Mouse (Mus musculus) liver, postnatal 0 days (tissue): ENCODE results near the gene Polrmt. TPM values are rescaled to one million over a fixed set of nuclear protein-coding genes. Genes with fewer than 3 reads are reported as not detected.

ENCODE experiments used
- ATAC-seq: fragments of 200-750 bp; cut with Nextera tagmentation; 2 replicates; pipeline ENCODE4 v1.8.0; 2017; ENCODE audit warnings: mild to moderate bottlenecking, moderate library complexity
- DNase-seq: peaks from one replicate; pipeline ENCODE4 v3.0.0-alpha.2; 2016
- H3K27ac ChIP-seq: fragments of 300-500 bp; sonication (generic); 2 replicates; pipeline ENCODE4 v1.5.1; 2014; ENCODE audit warnings: antibody characterized with exemption, moderate library complexity, mild to moderate bottlenecking, low read depth
- H3K27me3 ChIP-seq: fragments of 300-500 bp; sonication (generic); 2 replicates; pipeline ENCODE4 v1.6.1; 2014; ENCODE audit warnings: low read length, control low read depth, mixed read lengths; ENCODE audit not compliant: insufficient read depth
- H3K36me3 ChIP-seq: fragments of 300-500 bp; sonication (generic); replicated peaks from 2 replicates; pipeline ENCODE4 v1.6.1; 2014; ENCODE audit warnings: mild to moderate bottlenecking, control low read depth, low read length, moderate library complexity, mixed read lengths; ENCODE audit not compliant: insufficient read depth
- H3K4me1 ChIP-seq: fragments of 300-500 bp; sonication (generic); 2 replicates; pipeline ENCODE4 v1.6.1; 2014; ENCODE audit warnings: antibody characterized with exemption, mild to moderate bottlenecking, control low read depth; ENCODE audit not compliant: insufficient read depth
- H3K4me2 ChIP-seq: fragments of 300-500 bp; sonication (generic); 2 replicates; pipeline ENCODE4 v1.6.1; 2014; ENCODE audit warnings: low read depth, mild to moderate bottlenecking, low read length, moderate library complexity, mixed read lengths
- H3K4me3 ChIP-seq: fragments of 300-500 bp; sonication (generic); 2 replicates; pipeline ENCODE4 v1.5.1; 2014; ENCODE audit warnings: low read depth, low read length
- H3K9ac ChIP-seq: fragments of 300-500 bp; sonication (generic); replicated peaks from 2 replicates; pipeline ENCODE4 v1.6.1; 2014; ENCODE audit warnings: mild to moderate bottlenecking, moderate library complexity
- H3K9me3 ChIP-seq: fragments of 300-500 bp; sonication (generic); 2 replicates; pipeline ENCODE4 v1.6.1; 2016; ENCODE audit warnings: mild to moderate bottlenecking, control low read depth, low read length, mixed read lengths
- CTCF ChIP-seq: sonication (generic); IDR thresholded peaks from 2 replicates; pipeline ENCODE4 v1.5.1; 2016; ENCODE audit warnings: antibody characterized with exemption, low read depth
- EP300 ChIP-seq: IDR thresholded peaks from 2 replicates; pipeline ENCODE4 v1.6.1; 2016; ENCODE audit warnings: antibody characterized with exemption, low read depth, mild to moderate bottlenecking
- WGBS: fragments of 180-500 bp; shearing (Covaris S2); extraction: QIAGEN DNeasy Blood & Tissue Kit; methylation state at CpG from one replicate; pipeline ENCODE4 v1.1.7; 2014; ENCODE audit not compliant: insufficient replicate concordance; 5-methylcytosine and 5-hydroxymethylcytosine counted together
- polyA plus RNA-seq: library from polyadenylated mRNA; unstranded; fragments of >200 nt; fragmentation: Nextera tagmentation; extraction: Ambion mirVana; gene quantifications from 2 replicates; pipeline ENCODE4 v1.2.1, GENCODE M21; 2015

Polrmt gene
- polyA plus RNA-seq, 1 experiment from 2014 or later = 12.6 TPM

DNA sequence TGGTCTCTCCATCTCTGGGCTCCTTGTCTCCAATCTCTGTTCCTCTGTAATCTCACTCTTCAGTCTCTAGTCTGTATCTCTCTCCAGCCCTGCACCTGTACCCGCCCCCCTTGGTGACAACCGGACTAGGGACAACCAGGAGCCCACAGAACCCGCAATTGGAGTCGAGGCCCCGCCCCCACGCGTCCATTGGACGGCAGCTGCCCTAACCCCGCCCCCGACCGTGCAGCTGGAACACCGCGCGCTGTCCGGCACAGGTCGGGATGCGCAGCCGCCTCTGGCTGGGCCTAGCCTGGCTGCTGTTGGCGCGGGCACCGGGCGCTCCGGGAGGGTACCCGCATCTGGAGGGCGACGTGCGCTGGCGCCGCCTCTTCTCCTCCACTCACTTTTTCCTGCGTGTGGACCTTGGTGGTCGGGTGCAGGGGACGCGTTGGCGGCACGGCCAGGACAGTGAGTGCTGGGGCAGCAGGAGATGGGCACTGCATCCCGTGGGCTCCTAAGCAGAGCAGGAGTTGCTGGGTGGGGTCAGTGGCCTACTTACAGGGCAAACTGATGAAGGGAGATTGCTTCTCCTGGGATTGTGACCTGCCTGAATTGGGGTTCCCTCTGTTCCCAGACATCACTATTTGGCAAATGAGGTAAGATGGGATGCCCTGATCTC, 8.6 kb upstream of the Polrmt start, which contains the start of gene Fgf22:
Fgf22 (plus strand) TSS at position 221 of the 661 bp plus-strand sequence.
- Histone ChIP-seq H3K36me3 (peaks cover 16% of the 10 kb centered on the region; the same call in 1 of the 2 replicates), H3K9me3 (no peaks in the 10 kb centered on the region), H3K27ac (no peak within 1 kb of the TSS), H3K4me1 (peaks cover 5% of the 10 kb centered on the region), H3K4me2 (peak within 1 kb of the TSS; percentile 59), H3K4me3 (no peak within 1 kb of the TSS), H3K27me3 (peaks cover 5% of the 10 kb centered on the region; the same call in 1 of the 2 replicates), H3K9ac (no peak within 1 kb of the TSS; the same call in 1 of the 2 replicates)
- WGBS = 5% methylated on average over 36 of the region's 36 CpGs
- peak; percentile 83 for DNase-seq
- ATAC-seq = peak; percentile 85
- TF ChIP-seq EP300 = no peak
- TF ChIP-seq CTCF = no peak

DNA sequence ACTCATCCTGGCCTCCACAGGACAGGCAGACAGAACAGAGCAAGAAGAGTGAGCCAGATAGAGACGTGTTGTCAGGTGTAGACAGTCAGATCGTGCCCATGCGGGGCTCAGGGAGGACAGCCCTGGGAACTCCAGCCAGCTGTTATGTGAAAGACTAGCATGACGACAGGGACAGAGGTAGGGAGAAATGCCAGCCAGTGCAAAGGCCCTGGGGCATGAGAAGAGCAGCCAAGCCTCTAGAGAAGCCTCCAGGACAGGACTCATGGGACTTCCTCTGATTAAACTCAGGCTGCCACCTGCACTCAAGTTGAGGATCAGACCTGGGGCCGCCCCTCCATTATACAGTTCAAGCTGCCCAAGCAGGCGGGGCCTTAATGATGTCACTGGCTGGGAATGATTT, 2.1 kb upstream of the Polrmt start:
- Histone ChIP-seq H3K4me3 (no peak overlapping the region), H3K4me1 (peaks cover 16% of the 10 kb centered on the region), H3K27ac (no peak overlapping the region), H3K9ac (no peak overlapping the region), H3K4me2 (no peak overlapping the region), H3K27me3 (no peaks in the 10 kb centered on the region), H3K36me3 (peaks cover 5% of the 10 kb centered on the region; the same call in 1 of the 2 replicates), H3K9me3 (no peaks in the 10 kb centered on the region)
- ATAC-seq = no peak
- DNase-seq = no peak
- 85% methylated on average over 6 of the region's 6 CpGs for WGBS
- TF ChIP-seq EP300 = no peak
- no peak for TF ChIP-seq CTCF

DNA sequence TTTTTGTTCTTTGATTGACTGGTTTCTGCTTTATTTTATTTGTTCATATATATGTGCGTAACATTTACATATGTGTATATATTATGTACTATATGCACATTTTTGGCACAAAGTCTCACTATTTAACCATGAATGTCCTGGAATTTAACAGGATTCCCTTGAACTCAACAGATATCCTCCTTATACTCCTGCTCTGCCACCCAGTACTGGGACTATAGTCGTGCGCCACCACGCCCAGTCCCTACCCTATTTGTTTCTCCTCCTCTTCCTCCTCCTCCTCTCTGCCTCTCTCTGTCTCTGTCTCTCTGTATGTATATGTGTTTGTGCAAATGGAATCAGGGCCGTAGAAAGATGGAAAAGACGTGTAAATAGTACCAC, 382 bp upstream of the Polrmt start:
- WGBS = 24% methylated on average over 6 of the region's 6 CpGs
- H3K9ac ChIP-seq = peak overlapping the region; percentile 31; the same call in 1 of the 2 replicates

DNA sequence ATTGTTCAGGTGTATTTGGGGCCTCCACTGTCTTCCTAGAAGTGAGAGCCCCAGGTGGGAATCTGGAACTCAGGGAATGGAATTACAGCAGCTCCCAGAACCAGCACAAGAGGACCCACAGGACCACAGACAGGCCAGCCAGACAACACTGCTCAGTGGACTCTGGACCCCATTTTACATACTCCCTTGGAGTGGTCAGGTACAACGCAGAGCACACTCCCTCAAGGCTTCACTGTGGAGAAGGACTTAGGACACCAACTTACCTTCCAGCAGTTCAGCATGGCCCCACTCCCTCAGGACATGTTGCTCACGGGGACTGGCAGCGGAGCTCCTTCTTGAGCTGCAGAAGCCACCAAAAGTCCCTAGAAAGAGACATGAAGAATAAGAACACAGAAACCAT, 970 bp downstream of the Polrmt start:
- H3K27ac ChIP-seq = no peak overlapping the region
- peaks cover 20% of the 10 kb centered on the region for H3K36me3 ChIP-seq
- ATAC-seq (no peak), DNase-seq (no peak)
- H3K4me2 ChIP-seq = peak overlapping the region; percentile 76
- no peaks in the 10 kb centered on the region for H3K27me3 ChIP-seq
- WGBS = 71% methylated on average over 3 of the region's 3 CpGs
- peak overlapping the region; percentile 54 for H3K9ac ChIP-seq
- peaks cover 16% of the 10 kb centered on the region for H3K4me1 ChIP-seq
- H3K9me3 ChIP-seq = no peaks in the 10 kb centered on the region
- TF ChIP-seq CTCF (no peak), EP300 (no peak)
- peak overlapping the region; percentile 55; the same call in 1 of the 2 replicates for H3K4me3 ChIP-seq

More for the DNA sequence above, 382 bp upstream of the Polrmt start:
- peak; percentile 46 for ATAC-seq
- Histone ChIP-seq H3K4me3 (peak overlapping the region; percentile 55; the same call in 1 of the 2 replicates), H3K36me3 (peaks cover 8% of the 10 kb centered on the region), H3K9me3 (no peaks in the 10 kb centered on the region), H3K4me2 (peak overlapping the region; percentile 76), H3K27me3 (no peaks in the 10 kb centered on the region), H3K4me1 (peaks cover 16% of the 10 kb centered on the region), H3K27ac (peak overlapping the region; percentile 5; the same call in 1 of the 2 replicates)
- TF ChIP-seq EP300 (no peak), CTCF (no peak)
- DNase-seq = no peak

DNA sequence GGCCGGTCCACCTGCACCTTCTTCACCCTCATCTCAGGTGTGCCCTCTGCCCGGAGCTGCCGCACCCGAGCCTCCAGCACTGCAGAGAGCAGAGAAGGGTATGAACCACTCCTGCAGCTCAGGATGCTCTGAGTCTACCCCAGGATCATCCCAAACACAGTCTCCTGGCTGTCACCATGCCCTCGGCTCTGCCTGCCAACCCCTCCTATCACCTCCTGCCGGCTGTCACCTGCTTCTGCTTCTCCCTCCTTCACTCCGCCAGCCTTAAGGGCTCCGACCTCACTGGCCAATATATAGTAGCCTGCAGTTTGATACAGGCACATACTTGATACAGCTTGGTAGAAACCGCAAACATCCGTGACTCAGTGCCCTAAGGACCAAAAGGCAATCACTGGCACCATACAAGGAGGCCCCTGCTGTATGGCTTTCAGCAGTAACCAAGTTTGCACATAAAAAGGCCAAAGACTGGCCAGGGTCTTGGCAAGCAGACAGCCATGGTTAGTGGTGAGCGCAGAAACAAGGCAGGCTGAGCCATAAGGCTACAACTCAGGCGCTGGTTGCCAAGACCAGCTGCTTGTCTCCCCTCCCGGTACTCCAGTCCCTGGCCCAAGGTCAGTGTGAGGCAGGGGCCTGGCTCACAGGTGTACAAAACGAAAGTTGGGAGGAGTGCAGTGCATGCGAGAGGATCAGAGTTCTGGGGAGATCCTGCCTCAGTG, 2.6 kb downstream of the Polrmt start:
- Histone ChIP-seq H3K27me3 (no peaks in the 10 kb centered on the region), H3K9ac (no peak overlapping the region), H3K4me1 (peaks cover 16% of the 10 kb centered on the region), H3K4me2 (no peak overlapping the region), H3K36me3 (peaks cover 34% of the 10 kb centered on the region), H3K9me3 (no peaks in the 10 kb centered on the region), H3K27ac (no peak overlapping the region), H3K4me3 (no peak overlapping the region)
- DNase-seq = no peak
- 91% methylated on average over 15 of the region's 15 CpGs for WGBS
- TF ChIP-seq CTCF = no peak
- TF ChIP-seq EP300 = no peak
- ATAC-seq = no peak

DNA sequence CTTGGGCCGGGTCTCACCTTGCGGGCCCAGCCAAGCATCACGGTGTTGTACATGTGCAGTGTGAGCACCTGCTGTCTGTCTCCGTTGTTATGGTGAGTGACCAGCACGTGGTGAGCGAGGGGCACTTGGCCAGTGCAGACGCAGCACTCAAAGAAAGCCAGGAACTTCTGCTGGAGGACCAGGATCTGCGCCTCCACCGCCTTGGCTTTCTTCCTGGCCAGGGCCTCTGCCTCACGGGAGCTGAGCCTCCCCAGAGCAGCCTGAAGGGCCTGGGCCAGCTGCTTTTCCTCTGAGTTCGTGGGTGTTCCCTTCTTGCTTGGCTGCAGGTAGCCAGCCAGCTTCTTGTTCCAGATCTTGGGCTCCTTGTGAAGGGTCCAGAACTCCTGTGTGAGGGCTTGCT, 3.2 kb downstream of the Polrmt start:
- Histone ChIP-seq H3K36me3 (peaks cover 38% of the 10 kb centered on the region), H3K27me3 (no peaks in the 10 kb centered on the region), H3K9ac (no peak overlapping the region), H3K9me3 (no peaks in the 10 kb centered on the region), H3K27ac (no peak overlapping the region), H3K4me2 (no peak overlapping the region), H3K4me1 (peaks cover 16% of the 10 kb centered on the region), H3K4me3 (no peak overlapping the region)
- no peak for TF ChIP-seq EP300
- TF ChIP-seq CTCF = no peak
- ATAC-seq = no peak
- no peak for DNase-seq
- 86% methylated on average over 11 of the region's 11 CpGs for WGBS
